Mouse (Mus musculus) heart, postnatal 0 days (tissue): ENCODE data around the gene Grin2a. TPM values are rescaled to one million over a fixed set of nuclear protein-coding genes. Genes with fewer than 3 reads are reported as not detected.
A peak's percentile ranks its signal among the peaks of the same experiment; 100 is the strongest.

Experiments used
- ATAC-seq: fragments of 200-750 bp; cut with Nextera tagmentation; 2 replicates; pipeline ENCODE4 v1.8.0; 2017; ENCODE audit warnings: low read depth, moderate number of reproducible peaks, moderate library complexity; ENCODE audit not compliant: insufficient read depth
- DNase-seq: peaks from one replicate; pipeline ENCODE4 v3.0.0-alpha.2; 2016; ENCODE audit warnings: low spot score
- H3K27ac ChIP-seq: fragments of 300-500 bp; sonication (generic); 2 replicates; pipeline ENCODE4 v1.5.1; 2014; ENCODE audit warnings: low read depth, mild to moderate bottlenecking
- H3K27me3 ChIP-seq: fragments of 300-500 bp; sonication (generic); 2 replicates; pipeline ENCODE4 v1.6.1; 2014; ENCODE audit warnings: low read length, mixed read lengths; ENCODE audit not compliant: control insufficient read depth, insufficient read depth
- H3K36me3 ChIP-seq: fragments of 300-500 bp; sonication (generic); replicated peaks from 2 replicates; pipeline ENCODE4 v1.6.1; 2014; ENCODE audit warnings: low read length, mixed read lengths; ENCODE audit not compliant: control insufficient read depth, insufficient read depth
- H3K4me1 ChIP-seq: fragments of 300-500 bp; sonication (generic); 2 replicates; pipeline ENCODE4 v1.6.1; 2014; ENCODE audit warnings: antibody characterized with exemption; ENCODE audit not compliant: control insufficient read depth, insufficient read depth
- H3K4me2 ChIP-seq: fragments of 300-500 bp; sonication (generic); 2 replicates; pipeline ENCODE4 v1.6.1; 2014; ENCODE audit warnings: low read depth, mild to moderate bottlenecking, low read length, moderate library complexity
- H3K4me3 ChIP-seq: fragments of 300-500 bp; sonication (generic); 2 replicates; pipeline ENCODE4 v1.5.1; 2014; ENCODE audit warnings: low read depth, low read length
- H3K9ac ChIP-seq: fragments of 300-500 bp; sonication (generic); replicated peaks from 2 replicates; pipeline ENCODE4 v1.6.1; 2014; ENCODE audit warnings: low read depth, low read length, mixed read lengths
- H3K9me3 ChIP-seq: fragments of 300-500 bp; sonication (generic); replicated peaks from 2 replicates; pipeline ENCODE4 v1.6.1; 2016; ENCODE audit warnings: low read length; ENCODE audit not compliant: control insufficient read depth
- CTCF ChIP-seq: IDR thresholded peaks from 2 replicates; pipeline ENCODE4 v1.5.1; 2016; ENCODE audit warnings: antibody characterized with exemption, control low read depth, low read depth
- EP300 ChIP-seq: IDR thresholded peaks from 2 replicates; pipeline ENCODE4 v1.6.1; 2016; ENCODE audit warnings: antibody characterized with exemption, low read depth
- WGBS: fragments of 180-500 bp; shearing (Covaris S2); extraction: QIAGEN DNeasy Blood & Tissue Kit; methylation state at CpG from one replicate; pipeline ENCODE4 v1.1.7; 2014; 5-methylcytosine and 5-hydroxymethylcytosine counted together
- polyA plus RNA-seq: library from polyadenylated mRNA; unstranded; fragments of >200 nt; fragmentation: Nextera tagmentation; extraction: Ambion mirVana; gene quantifications from 2 replicates; pipeline ENCODE4 v1.2.1, GENCODE M21; 2015
- total RNA-seq: library from RNA; depleted of rRNA; stranded (reverse); fragments of >200 nt; gene quantifications from 2 replicates; pipeline ENCODE4 v1.2.3, GENCODE M21; 2014; ENCODE audit warnings: low replicate concordance

The Grin2a gene
- total and polyA plus RNA-seq, 2 experiments from 2014 or later = 0.15 to 0.38 TPM

DNA sequence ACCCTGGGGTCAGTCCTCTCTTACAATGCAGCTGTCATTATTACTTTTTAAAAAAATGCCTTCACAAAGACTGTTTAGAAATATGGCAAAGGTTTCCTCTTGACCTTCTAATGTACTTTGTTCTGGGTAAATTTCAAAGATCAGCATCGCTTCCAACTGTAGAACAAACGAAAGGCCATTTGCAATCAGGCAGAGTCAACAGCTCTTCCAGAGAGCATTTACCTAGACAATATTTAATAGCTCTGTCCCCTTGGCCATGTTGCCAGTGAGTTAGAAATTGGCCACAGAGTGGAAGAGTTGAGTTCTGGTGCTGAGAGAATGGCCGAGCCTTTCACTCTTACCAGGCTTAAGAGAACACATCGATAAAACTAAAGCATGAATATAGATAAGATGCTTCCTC, 314.8 kb downstream of the Grin2a start:
- ATAC-seq (no peak), DNase-seq (no peak)
- TF ChIP-seq EP300 (no peak), CTCF (no peak)
- H3K9me3 ChIP-seq = no peaks in the 10 kb centered on the region
- no peaks in the 10 kb centered on the region for H3K27me3 ChIP-seq
- H3K4me1 ChIP-seq = no peaks in the 10 kb centered on the region
- no peaks in the 10 kb centered on the region for H3K36me3 ChIP-seq
- H3K4me3 ChIP-seq = no peak overlapping the region
- no peak overlapping the region for H3K9ac ChIP-seq
- no peak overlapping the region for H3K27ac ChIP-seq
- no peak overlapping the region for H3K4me2 ChIP-seq
- 73% methylated on average over 4 of the region's 4 CpGs for WGBS

DNA sequence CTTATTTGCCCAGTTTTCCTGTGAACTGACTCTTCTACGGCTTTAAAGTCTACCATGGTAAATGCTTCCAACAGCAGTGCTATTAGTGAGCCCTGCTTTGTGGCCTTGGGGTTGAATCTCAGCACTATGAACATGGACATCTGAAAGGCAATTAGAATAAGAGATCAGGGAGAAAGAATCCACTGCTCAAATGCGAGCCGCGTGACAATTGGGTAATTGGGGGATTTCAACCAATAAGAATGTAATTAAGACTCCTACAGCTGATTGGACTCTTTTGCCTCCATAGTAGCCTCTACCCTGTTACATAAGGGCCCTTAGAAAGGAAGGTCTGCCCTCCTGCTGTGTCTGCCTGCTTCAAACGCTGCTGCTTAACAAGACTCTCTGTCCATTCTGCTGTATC, 315.4 kb downstream of the Grin2a start:
- no peaks in the 10 kb centered on the region for H3K9me3 ChIP-seq
- no peak overlapping the region for H3K27ac ChIP-seq
- 83% methylated on average over 5 of the region's 5 CpGs for WGBS
- no peak overlapping the region for H3K4me2 ChIP-seq
- H3K4me3 ChIP-seq = no peak overlapping the region
- H3K4me1 ChIP-seq = no peaks in the 10 kb centered on the region
- H3K9ac ChIP-seq = no peak overlapping the region
- H3K27me3 ChIP-seq = no peaks in the 10 kb centered on the region
- no peak for ATAC-seq
- DNase-seq = no peak
- no peak for TF ChIP-seq CTCF
- TF ChIP-seq EP300 = no peak
- H3K36me3 ChIP-seq = no peaks in the 10 kb centered on the region

DNA sequence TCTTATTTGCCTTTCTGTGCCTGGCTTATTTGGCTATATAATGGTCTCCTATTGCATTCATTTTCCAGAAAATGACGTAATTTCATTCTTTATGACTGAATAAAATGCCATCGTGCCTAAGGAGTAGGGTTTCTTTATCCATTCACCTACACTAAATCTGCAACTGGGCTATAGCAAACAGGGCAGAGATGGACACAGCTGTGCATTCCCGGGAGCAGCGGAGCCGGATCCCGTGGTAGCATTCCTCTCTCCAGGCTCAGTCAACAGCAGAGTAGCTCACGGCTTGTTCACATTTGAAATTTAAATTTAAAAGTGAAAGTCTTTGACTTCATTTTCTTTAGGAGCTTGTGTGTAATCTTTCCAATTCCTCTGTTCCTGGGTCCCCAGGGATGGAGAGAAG, 316.6 kb downstream of the Grin2a start:
- H3K4me2 ChIP-seq = no peak overlapping the region
- no peak for ATAC-seq
- no peak overlapping the region for H3K4me3 ChIP-seq
- no peaks in the 10 kb centered on the region for H3K27me3 ChIP-seq
- no peaks in the 10 kb centered on the region for H3K4me1 ChIP-seq
- H3K36me3 ChIP-seq = no peaks in the 10 kb centered on the region
- H3K27ac ChIP-seq = no peak overlapping the region
- TF ChIP-seq EP300 (no peak), CTCF (no peak)
- H3K9me3 ChIP-seq = no peaks in the 10 kb centered on the region
- DNase-seq = no peak
- WGBS = 81% methylated on average over 7 of the region's 7 CpGs
- no peak overlapping the region for H3K9ac ChIP-seq

- DNase-seq (no peak), ATAC-seq (no peak)
- no peak overlapping the region for H3K4me3 ChIP-seq
- no peak overlapping the region for H3K4me2 ChIP-seq
- no peaks in the 10 kb centered on the region for H3K4me1 ChIP-seq
- 58% methylated on average over 2 of the region's 2 CpGs for WGBS
- no peaks in the 10 kb centered on the region for H3K9me3 ChIP-seq
- no peak overlapping the region for H3K9ac ChIP-seq
- no peaks in the 10 kb centered on the region for H3K36me3 ChIP-seq
- H3K27me3 ChIP-seq = no peaks in the 10 kb centered on the region
- H3K27ac ChIP-seq = no peak overlapping the region
- no peak for TF ChIP-seq CTCF
- TF ChIP-seq EP300 = no peak
Observed at GRCm38 (mm10) chr16:9672390-9672789, 323.0 kb downstream of the Grin2a start.

GRCm38 (mm10) chr16:9671222-9671621, 324.1 kb downstream of the Grin2a start:
- Histone ChIP-seq H3K4me3 (no peak overlapping the region), H3K36me3 (no peaks in the 10 kb centered on the region), H3K9me3 (no peaks in the 10 kb centered on the region), H3K9ac (no peak overlapping the region), H3K27me3 (no peaks in the 10 kb centered on the region), H3K4me2 (no peak overlapping the region), H3K4me1 (no peaks in the 10 kb centered on the region), H3K27ac (no peak overlapping the region)
- TF ChIP-seq CTCF = no peak
- ATAC-seq (no peak), DNase-seq (no peak)
- 35% methylated on average over 1 of the region's 1 CpGs for WGBS

DNA sequence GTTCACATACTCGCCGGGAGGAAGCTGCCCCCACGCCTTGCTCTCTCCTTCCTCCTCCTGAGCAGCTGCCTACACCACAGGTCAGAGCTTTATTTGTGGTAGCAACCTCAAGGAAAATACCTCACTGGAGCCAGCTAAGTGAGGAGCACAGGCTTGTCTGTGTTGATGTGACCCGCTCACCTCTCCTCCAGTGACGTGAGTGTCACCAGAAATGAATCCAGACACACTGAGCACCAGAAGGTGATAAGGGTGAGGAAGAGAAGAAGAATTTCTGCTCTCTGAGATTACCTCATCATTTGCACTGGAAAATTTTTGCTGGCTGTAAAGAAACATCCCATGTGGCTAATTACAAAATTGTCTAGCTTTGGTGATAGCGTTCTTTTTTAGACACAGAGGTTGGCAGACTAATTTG, 324.6 kb downstream of the Grin2a start:
- Histone ChIP-seq H3K27me3 (no peaks in the 10 kb centered on the region), H3K9ac (no peak overlapping the region), H3K36me3 (no peaks in the 10 kb centered on the region), H3K4me1 (no peaks in the 10 kb centered on the region), H3K27ac (no peak overlapping the region), H3K9me3 (no peaks in the 10 kb centered on the region), H3K4me3 (no peak overlapping the region), H3K4me2 (no peak overlapping the region)
- peak; percentile 34 for DNase-seq
- 13% methylated on average over 6 of the region's 6 CpGs for WGBS
- TF ChIP-seq EP300 (no peak), CTCF (no peak)
- peak; percentile 49 for ATAC-seq
